Mouse (Mus musculus) cerebellum, adult (tissue): ENCODE data around the gene 4933416C03Rik.

Experiments
- ATAC-seq: cut with Nextera tagmentation; 2 replicates; pipeline ENCODE4 v1.9.2; 2017; ENCODE audit warnings: mild to moderate bottlenecking, moderate library complexity, mixed read lengths; ENCODE audit not compliant: insufficient number of reproducible peaks, low FRiP score, low TSS enrichment

The 4933416C03Rik gene

DNA sequence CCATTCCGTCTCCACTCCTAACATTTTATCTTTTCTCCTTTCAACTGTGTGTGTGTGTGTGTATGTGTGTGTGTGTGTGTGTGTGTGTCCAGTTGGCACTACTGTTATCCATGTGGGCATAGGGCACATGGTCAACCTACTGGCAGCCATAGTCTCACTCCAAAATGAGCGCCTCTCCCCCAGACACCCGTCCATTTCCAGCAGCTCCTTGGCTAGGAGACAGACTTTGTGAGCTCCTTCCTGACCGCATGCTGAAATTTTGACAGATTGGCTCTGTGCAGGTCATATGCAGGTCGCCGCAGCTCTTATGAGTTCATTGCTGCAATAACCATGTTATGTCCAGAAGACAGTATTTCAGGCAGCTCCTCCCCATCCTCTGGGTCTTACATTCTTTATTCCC, 32.9 kb downstream of the 4933416C03Rik start:
- ATAC-seq = peak; percentile 96

DNA sequence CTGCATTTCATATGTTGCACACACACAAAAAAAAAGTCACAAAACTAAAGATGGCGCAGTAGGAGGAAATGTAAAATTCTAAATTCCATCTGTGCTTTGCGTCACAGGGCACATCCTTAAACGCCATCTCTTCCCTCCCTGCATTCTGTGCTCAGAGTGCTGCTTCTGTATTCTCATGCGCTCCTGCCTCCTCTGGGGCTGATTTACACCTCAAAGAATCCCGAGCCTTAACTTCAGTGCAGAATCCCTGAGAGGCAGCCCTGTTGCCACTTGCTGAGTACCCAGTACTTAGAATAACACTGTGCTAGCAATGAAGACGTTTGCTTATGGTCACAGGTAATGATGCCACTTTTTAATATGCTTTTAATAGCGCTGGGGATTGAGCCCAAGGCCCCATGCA, 34.3 kb downstream of the 4933416C03Rik start:
- no peak for ATAC-seq

DNA sequence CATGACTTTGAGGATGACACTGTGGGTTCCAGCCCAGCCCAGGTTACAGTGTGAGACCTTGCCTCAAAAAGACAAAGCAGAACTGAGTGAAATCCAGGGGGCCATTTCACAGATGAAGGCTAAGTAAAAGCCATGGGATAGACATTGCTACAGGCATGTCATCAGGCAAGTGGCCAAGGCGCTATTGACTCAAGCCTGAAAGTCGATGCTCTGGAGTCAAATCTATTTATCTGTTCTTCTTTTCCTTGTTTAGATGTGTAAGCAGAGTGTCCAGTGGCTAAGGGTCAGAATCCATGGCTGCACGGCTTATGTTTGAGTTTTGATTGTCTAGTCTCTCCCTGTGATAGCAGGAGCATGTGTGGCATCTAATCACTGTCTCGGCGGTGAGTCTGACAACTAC, 35.1 kb downstream of the 4933416C03Rik start:
- no peak for ATAC-seq

GRCm38 (mm10) chr10:116075954-116076353, 37.8 kb downstream of the 4933416C03Rik start:
- no peak for ATAC-seq
